Mouse (Mus musculus): ENCODE results near the gene 1700122O11Rik.

The 1700122O11Rik gene

DNA sequence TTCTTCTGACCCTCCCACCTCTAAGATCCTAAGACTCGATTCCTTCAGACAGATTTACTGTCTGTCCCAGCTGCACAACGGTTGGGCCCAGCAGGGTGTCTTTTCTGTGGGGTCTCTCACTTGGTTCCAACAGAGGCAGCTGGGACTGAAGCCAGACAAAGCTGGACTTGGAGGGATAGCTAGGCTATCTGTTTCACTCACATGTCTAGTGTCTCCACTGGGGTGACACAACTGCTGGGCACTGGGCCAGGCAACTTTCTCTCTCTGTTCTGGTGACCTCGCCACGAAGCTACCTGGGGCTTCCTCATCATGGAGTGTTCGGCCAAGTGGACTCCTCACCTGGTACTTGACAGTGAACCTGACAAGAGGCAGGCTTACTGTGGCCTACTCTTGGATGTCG, 10.4 kb downstream of the 1700122O11Rik start:
- peak; percentile 60 to 65 for DNase-seq

DNA sequence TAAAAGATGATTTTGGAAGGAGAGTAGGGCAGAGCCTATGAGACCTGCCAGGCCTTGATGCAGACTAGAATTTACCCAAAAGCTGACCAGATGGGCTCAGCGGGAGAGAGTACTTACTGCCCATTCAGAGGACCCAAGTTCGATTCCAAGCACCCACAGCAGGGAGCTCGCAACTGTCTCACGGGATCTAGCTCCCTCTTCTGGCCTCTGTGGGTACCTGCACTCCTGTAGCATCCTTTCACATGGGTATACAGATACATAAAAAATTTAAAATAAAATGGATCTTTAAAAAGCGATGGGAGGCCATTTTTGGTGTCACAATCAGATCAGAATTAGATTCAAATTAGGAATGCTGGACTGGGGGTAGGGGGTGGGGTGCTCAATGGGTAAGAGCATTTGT, 11.1 kb downstream of the 1700122O11Rik start:
- peak in 1 of 2 experiments; percentile 24 for DNase-seq

DNA sequence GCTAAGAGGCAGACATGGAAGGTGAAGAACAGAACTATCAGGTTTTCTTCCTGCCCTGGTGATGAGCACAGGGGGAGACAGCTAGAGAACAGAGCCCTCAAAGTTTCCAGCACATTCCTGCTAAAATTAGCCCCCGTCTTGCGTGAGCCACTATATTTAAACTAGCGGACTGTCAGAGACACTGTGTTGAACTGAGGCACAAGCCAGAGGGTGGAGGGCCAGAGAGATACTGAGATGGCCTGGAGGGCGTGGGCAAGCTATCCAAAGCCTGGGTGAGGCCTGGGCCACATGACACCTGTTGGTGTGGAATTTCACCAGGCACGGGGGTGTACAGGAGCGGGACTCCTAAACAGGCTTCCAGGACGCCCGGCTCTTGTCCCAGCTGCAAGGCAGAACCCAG, 14.0 kb downstream of the 1700122O11Rik start:
- no peak for DNase-seq

DNA sequence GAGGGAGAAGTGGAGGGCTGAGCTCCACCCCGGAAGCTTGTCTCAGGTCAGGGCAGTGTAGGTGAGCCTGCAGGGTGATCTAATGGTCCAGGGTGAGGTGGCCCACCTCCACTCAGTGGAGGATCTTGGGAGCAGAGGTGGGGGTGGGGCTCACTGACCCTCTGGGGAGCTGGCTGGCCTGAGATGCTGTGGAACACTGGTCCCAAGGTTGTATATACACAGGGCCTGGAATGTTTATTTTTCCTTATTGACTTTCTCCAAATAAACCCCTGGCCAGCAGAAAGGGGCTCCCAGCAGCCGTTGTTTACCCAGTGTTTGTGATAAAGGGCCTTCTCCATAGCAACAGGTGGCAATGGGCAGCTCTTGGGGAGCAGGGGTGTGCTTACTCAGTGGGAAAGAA, 18.5 kb downstream of the 1700122O11Rik start:
- DNase-seq = no peak

DNA sequence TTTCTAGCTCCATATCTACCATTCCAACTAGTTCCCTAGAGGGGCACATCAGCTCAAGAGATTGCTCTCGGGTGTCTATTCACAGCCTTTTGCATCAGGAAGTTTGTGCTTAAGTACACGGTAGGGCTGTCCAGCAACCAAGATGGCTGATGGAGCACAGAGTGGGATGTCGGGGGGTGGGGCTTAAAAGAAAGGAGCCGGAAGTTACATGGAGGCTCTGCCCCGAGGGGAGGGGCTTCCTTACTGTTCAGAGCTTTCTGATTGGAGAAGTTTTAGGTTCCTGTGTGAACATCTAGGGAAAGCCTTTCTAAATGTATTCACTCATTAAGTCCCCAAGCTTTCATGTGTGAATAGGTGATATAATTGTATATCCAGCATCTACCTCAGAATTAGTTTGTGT, 21.5 kb downstream of the 1700122O11Rik start:
- no peak for DNase-seq

DNA sequence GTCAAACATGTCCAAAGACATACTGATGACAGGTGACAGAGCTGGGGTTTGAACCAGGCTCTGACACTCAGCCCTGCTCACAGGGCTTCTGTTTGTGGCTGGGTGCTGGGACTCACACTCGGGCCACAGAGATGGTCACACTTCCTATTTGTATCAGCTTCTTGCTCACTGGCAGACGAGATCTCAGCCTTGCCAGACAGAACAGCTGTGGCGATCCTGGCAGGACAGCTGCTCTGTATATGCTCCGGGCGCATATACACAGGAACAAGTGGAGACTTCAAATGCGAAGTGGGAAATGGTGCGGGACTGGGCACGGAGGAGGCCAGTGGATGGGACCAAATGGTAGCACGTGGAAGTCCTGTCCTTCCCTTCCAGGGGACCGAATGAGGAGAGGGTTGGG, 25.5 kb downstream of the 1700122O11Rik start:
- DNase-seq = no peak

DNA sequence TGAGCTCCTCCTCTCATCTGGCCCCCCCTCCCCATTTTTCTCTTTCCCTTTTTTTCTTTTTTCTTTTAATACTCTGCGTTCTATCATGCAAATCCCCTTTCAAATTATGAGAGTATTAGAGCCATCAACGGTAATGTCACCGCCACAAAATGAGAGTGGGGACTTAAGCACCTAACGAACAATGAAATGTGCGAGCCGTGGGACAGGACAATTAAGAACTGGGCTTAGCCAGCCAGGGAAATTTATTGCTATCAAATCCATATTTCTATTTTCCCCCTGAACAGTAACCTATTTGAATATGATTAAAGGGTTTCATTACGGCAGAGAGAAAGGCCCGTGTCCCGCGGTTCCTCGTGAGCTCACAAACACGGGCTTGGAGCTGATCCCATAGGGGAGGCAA, 27.0 kb downstream of the 1700122O11Rik start:
- no peak for DNase-seq

DNA sequence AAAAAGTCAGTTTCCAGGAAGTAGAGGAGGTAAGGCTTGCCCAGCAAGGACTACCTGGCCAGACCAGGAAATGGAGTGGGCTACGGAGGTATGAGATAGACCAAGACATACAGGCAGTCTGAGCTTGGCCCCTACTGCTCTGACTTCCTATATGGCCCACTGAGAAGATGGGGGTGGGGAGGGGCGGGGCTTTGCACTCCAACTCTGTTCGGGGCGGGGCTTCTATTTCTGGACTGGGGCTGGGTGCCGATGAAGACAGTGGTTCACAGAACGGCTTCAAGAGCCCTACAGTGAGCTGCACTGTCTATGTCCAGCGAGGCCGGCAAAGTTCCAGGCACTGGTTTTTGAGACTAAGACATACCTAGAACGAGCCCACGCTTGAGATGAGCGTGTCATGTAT, 27.8 kb downstream of the 1700122O11Rik start:
- DNase-seq = no peak

DNA sequence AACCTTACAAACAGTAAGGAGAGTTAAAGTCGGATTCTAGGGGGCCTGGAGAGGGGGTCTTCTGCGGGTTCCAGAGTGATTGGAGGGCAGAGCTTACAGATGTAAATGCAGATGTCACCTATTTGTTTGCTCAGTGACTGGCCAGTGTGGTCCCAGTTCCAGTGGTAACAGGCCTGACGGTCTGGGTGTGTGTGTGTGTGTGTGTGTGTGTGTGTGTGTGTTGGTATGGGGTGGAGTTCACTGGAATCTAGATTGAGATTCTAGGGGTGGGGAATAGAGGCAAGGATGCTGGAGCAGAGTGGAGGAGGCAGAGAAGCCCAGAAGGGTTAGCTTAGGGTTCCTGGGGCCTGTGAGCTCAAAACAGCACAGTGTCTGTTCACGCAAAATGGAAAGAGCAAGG, 32.3 kb downstream of the 1700122O11Rik start:
- DNase-seq = no peak

DNA sequence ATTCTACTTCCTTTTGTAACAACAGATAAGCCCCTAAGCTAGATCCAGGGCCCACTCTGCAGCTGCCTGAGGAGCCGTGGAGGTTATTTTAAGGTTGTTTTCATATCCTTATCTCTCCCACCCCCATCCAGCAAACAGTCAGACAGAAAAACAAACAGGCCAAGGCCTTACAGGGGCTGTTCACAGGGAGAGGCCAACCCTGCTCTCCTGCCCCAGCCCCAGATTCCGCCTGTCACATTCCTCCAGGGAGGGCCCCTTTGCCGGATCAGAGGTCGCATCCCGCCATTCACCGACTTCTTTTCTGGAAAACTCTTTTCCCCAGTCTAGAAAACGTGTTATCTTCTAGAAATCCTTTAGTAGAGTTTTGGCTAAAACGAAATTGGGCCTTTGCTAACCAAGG, 33.0 kb downstream of the 1700122O11Rik start:
- DNase-seq = no peak

DNA sequence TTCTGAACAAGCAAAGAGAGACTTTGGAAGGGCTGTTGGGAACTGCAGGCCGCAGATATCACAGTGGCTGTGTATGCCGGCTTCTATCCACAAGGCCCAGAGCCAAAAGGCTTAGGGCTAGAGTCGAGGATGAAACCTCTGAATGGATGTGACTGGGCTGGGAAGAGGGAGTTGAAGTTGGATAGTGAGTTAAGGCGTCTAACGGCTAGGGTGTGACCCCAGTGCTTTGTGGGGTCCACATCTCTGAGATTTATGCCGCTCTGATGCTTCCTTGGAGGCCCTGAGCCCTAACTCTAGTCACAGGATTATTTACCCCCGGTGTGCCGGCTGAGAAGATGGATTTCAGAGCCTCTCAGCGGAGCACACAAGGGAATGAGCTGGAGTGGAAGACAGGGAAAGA, 33.5 kb downstream of the 1700122O11Rik start:
- no peak for DNase-seq

DNA sequence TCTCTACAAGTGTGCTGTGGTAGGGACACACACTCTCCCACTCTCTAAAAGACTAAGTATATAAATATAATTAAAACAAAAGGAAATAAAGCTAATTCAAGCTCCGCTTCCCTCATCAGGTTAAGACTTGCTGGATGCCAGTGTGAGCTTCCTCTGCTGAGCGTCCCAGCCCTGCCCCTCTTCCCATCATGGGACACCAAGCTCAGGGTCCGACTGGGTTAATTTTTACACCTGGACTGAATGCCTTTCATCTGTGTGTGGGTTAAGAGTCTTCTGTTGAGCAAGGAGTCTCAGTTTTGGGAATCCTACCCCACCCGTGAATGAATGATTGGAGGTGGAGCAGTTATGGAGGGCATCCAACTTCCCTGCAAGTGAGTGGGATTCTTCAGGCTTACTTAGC, 35.6 kb downstream of the 1700122O11Rik start:
- DNase-seq = no peak

DNA sequence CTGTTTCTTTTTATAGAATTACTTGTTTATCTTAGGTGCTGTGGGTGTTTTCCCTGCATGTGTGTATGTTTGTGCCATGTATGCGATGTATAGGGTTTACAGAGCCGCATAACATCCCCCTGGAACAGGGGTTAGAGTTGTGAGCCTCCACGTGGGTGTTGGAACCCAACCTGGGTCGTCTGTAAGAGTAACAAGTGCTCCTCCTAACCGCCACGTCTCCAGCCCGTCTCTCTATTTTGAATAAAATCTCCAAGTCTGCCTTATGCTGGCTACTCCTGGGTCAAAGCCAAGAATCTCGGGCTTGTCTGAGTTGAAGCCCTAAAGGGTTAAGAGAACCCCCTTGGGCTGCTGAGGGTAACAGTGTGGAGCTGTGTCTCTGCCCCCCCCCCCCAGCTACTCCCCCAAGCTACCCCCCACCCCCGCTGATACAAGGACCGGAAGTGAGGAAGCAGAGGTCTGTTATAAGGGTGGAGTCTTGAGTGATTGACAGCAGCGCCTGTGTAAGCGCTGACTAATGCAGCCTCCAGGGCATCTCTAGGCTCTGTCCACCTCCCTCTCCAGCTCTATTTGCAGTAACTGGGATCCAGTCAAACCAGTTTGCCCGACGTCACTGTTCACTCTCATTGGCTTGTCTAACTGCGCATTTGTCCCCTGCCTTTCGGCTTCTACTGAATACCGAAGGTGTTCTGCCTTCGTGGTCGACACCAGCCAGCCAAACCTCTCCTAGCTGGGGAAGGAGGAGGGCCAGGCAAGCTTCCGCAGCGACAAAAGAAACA, 36.3 kb downstream of the 1700122O11Rik start:
- peak; percentile 79 to 80 for DNase-seq

DNA sequence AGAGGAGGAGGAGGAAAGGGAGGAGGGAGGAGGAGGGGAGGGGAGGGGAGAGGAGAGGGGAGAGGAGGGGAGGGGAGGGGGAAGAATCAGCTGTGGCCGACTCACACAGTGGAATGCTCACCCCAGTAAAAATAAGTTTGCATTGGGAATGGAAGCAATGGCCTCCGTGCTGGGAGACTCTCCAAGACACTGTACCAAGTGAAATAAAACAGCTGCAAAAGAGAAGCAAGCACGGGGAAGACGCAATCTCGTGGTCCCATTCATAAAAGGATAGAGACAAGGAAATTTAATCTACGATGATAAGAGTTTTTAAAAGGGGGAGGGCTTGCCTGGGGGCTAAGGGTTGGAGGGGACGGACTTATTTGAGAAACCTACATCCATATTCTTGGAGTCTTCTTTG, 36.9 kb downstream of the 1700122O11Rik start:
- no peak for DNase-seq

DNA sequence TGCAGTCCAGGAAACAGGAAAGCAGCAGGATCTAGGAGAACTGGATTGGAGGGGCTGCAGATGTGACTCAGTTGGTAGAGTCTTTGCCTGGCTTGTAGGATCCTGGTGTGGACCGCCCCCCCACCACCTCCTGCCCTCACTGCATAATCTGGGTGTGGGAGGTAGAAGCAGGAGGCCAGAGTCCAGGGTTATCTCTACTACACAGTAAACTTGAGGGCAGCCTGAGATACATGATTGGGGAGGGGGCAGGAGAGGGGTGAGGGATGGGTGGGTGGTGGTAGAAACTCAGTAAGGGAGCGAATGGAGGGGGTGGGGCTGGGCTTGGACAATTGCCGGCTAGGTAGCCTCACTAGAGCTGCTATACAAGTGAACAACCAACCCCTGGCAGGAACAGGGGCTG, 38.3 kb downstream of the 1700122O11Rik start:
- DNase-seq = no peak

DNA sequence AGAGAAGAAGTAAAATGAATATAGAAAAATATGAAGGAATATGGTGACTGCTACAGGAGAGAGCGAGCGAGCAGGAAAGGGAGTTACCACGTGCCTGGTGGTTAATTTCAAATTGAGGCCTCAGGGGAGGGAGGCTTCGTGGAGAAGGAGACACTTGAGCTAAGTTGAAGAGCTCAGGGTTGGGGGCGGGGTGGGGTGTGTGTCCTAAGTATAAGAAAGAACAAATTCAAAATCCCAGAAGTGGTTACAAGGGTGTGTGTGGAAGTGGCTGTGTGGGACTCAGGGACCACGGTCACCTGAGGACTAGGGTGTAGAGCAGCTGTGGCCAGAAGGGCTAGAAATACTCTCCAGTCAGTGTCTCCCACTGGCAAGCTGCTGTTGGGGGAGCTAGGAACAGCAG, 38.7 kb downstream of the 1700122O11Rik start:
- DNase-seq = no peak

DNA sequence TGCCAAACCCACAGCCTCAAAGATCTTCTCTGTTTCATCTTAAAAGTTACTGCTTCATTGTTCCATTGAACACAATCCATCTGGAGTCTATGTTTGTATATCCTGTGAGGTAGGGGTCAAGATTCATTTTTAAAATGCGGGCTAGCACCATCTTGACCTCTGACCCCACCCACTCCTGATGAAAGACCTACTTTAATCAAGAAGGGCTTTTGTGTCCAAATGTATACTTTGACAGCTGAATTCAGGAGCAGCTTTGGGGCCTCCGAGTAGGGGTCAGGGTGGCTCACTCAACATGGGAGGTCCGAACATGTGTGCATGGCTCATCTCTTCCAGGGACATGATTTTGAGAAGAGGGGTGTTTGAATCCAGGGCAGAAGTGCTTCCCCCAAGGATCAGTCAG, 40.3 kb downstream of the 1700122O11Rik start:
- no peak for DNase-seq

DNA sequence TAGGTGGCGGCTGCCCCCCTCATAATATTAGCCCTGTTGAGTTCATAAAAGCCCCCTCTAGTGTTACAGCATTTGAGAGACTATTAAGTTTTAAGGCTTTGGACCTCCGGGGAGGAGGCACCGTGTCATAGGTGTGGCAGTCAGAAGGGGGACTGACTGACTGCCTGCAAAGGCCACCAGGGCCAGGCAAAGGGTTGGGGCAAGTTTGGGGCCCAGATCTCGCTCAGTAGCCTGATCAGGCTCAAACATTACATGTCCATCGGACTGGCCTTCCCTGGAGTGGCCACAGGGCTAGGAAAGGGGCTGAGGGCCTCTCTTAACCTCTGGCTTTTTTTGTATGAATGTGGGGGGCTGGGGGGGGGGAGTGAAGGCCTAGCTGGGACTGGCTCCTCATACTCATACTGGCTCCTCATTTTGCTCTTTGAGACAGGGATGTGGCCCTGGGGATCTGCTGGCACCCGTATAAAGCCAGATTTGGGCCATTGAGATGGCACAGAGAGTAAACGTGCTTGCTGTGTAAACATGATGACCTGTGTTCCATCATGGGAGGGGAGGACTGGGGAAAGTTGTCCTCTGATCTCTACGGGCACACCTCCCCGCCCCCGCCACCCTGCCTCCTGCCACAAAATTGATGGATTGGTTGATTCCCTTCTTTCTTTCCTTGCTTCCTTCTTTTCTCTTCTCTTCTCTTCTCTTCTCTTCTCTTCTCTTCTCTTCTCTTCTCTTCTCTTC, 47.5 kb downstream of the 1700122O11Rik start:
- DNase-seq = no peak

DNA sequence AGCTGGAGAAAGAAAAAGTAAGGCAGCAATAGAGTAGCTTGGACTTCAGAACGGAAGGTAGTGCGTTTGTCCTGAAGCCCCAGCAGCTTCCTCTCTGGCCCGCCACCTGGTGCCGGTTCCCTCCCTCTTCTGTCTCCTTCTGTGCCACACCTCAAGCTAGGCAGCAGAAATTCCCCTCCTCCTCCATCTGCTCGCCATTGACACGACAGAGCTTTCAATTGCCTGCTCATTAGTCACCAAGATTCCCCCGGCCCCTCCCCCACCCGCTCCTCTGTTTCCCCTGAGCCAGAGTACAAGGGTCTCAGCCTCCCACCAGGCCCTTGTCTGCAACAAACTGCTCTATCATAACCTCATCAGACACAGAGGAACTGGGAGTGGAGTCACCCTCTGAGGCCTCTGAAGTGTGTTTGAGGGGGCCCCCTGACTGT, 48.1 kb downstream of the 1700122O11Rik start:
- peak; percentile 57 to 61 for DNase-seq

DNA sequence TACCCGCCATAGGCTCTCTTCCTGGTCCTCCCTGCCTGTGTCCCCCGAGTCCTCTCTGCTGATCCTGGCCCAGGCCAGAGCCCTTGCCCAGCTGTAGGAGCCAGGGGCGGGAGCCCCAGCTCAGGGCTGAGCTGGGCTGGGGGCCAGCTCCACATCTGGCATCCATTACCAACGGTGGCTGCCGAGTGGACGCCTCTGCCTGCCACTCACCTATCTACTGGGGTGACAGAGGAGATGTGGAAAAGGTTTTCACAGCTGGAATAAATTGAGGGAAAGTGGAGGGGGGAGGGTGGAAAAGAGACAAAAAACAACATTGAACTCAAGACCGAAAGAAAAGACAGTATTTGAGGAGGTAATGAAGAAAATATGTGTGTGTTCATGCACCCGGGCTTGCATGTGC, 49.3 kb downstream of the 1700122O11Rik start:
- no peak for DNase-seq

DNA sequence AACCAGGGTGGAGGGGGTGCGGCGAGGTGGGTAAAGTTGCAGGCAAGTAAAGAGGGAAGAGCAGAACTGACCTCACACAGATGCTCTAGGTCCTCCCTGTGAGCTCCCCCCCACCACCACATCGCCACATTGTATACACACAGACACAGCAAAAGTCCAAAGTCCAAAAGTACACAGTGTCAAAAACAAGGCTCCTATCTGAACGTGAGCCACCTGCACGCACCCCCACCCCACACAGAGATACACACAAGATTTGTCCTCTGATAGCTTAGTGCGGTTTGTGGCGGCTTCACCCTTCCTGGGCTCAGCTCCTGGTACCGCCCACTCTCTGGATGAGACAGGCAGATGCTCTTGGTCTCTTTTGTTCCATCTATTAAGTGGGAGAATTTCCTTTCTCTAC, 50.0 kb downstream of the 1700122O11Rik start:
- DNase-seq = no peak

Measured in cerebellum, postnatal 10 days (tissue).